Mouse (Mus musculus) liver, adult 2 months (tissue): ENCODE results near the gene Zfp184.

Experiments
- CTCF ChIP-seq: fragments of 200-500 bp; IDR thresholded peaks from 2 replicates; pipeline ENCODE4 v1.5.1; 2011; ENCODE audit warnings: low read depth, low read length, control low read depth
- POLR2A ChIP-seq: fragments of 200-500 bp; IDR thresholded peaks from 2 replicates; pipeline ENCODE4 v1.6.1; 2011; ENCODE audit warnings: low read length, control low read depth; ENCODE audit not compliant: insufficient read depth; ENCODE audit errors: extremely low read depth

GRCm38 (mm10) chr13:22008707-22009106, 63.8 kb downstream of the Zfp184 start:
- TF ChIP-seq POLR2A, result no peak
- no peak for TF ChIP-seq CTCF
